Mouse (Mus musculus) thymus, postnatal 25 days (tissue): Measurements from ENCODE around the gene Mrps14.

Source experiments
- DNase-seq: peaks from one replicate; pipeline ENCODE4 v3.0.0; 2022

Mrps14 gene

DNA sequence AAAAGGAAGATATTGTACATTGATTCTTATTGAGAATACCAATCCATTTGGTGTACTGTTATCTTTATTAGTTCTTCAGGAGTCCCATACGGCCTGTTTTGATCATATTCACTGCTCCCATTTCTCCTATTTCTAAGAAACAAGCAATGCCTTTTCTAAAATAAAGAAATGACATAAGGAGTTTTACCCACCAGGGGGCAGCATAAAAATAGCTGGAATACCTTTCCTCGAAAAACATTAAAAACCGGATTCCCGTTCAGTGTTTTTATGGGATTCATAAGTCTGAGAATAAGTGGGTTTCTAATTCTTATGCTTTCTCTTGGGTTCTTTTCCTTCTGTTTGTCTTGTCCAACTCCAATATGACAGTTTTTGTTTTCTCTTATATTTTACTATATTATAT is 36.0 kb downstream of the Mrps14 start:
- DNase-seq = no peak

GRCm38 (mm10) chr1:160232113-160232512 is 37.1 kb downstream of the Mrps14 start:
- no peak for DNase-seq

- no peak for DNase-seq
These were observed 38.9 kb downstream of the Mrps14 start for GRCm38 (mm10) chr1:160233921-160234320.

- DNase-seq = no peak
These were observed 43.0 kb downstream of the Mrps14 start for GRCm38 (mm10) chr1:160237981-160238380.

- DNase-seq = no peak
These were observed 43.9 kb downstream of the Mrps14 start for GRCm38 (mm10) chr1:160238852-160239443.

DNA sequence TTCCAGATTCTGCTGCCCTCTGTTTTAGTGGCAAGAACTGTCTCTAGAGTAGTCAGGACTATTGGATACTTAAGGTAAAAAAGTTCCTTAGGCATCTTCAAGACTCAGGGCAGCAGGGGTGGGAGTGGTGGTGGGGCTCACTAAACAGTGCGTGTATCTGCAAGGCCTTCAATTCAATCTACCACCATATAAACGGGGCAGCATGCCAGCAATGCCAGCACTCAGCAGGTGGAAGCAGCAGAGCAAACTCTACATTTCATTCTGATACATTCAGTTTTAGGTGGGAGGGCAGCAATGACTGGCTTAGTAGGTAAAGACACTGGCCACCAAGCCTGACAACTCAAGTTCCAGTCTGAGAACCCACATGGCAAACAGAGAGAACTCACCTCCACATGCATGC is 45.1 kb downstream of the Mrps14 start:
- no peak for DNase-seq

DNA sequence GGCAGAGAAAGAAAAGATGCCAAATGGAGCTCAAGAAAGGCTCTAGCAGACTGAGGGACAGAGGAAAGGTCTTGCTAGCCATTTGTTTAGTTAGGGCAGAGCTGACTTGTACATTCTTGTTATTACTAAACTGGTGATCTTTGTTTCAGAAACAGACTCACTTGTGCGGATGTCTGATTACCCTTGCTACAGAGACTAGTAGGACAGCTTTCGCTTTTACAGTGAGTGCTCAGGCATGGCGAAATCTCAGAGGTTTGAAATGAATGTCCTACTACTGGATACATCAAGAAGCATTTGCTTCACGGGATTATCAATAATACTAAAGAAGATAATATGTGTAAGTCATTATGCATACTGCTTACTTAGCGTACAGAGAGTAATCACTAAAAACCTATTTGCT is 49.7 kb downstream of the Mrps14 start:
- no peak for DNase-seq

- no peak for DNase-seq
These were observed 50.9 kb downstream of the Mrps14 start for GRCm38 (mm10) chr1:160245954-160246353.

DNA sequence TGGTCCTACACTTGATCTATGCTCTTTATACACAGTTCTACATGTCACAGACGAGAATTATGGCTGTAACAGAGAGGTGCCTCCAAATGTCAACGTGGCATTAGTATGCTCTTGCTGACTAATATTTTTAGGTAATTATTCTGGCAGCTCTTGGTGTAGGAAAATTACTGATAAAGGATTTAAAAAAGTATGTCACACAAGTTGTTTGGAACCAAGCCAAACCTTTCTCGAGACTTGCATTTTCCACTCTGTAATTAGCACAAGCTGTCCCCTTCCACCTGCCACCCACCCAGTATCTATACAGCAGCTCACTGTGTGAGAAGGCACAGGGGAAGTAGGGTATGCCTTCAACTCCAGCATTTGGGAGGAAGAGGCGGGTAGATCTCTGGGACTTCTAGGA is 51.8 kb downstream of the Mrps14 start:
- no peak for DNase-seq

GRCm38 (mm10) chr1:160247473-160247872 is 52.5 kb downstream of the Mrps14 start:
- peak; percentile 61 for DNase-seq

GRCm38 (mm10) chr1:160249786-160250185 is 54.8 kb downstream of the Mrps14 start:
- DNase-seq = no peak

- no peak for DNase-seq
These were observed 55.8 kb downstream of the Mrps14 start for GRCm38 (mm10) chr1:160250782-160251181.

- no peak for DNase-seq
These were observed 56.5 kb downstream of the Mrps14 start for GRCm38 (mm10) chr1:160251388-160252007.
